Mouse (Mus musculus): ENCODE results near the gene Gm42878.

Gm42878 gene

GRCm38 (mm10) chr5:121500719-121501118 lies 44.6 kb downstream of the Gm42878 start:
- no peak for DNase-seq (ENCODE audit: low spot score)

GRCm38 (mm10) chr5:121493305-121493704 lies 52.0 kb downstream of the Gm42878 start:
- no peak for DNase-seq (ENCODE audit: low spot score)

- no peak for DNase-seq (ENCODE audit: low spot score)
These were observed 60.5 kb downstream of the Gm42878 start for GRCm38 (mm10) chr5:121484801-121485200.

DNA sequence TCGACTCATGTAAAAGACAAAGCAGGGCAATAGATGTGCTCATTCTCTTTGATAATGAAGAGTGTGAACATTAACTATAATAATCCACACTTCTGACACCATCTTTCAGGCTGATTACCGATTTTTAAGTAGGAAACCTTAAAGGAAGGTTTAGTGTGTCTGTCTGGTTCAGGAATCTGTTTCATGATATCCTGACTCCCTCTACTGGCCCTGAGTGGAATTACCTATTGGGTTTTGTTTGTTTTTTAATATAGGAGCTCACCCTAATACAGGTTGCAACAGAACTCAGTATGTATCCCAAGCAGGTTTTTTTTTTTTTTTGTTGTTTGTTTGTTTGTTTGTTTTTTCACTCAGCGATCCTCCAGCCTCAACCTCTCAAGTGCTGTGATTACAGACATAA lies 67.6 kb downstream of the Gm42878 start:
- peak; percentile 34 for DNase-seq (ENCODE audit: low spot score)

GRCm38 (mm10) chr5:121476040-121476439 lies 69.2 kb downstream of the Gm42878 start:
- DNase-seq (ENCODE audit: low spot score) = no peak

DNA sequence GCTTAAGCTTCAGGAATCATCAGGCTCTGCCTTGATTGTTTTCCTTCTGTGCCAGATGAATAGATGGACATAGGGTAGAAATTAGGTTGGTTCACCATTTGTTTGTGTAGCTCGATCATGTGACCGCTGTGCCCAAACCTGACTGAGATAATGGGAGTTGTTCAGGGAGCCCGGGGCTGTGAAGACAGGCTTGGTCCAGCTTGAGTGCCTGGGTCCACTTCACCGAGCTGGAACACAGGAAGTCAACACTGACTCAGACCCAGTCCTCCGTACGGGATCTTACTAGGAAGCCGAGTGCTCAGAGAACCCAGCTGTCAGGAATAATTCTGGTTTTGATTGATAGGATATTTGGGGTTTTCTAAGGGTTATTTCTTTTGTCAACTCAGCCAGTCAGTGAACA lies 70.7 kb downstream of the Gm42878 start:
- no peak for DNase-seq (ENCODE audit: low spot score)

- no peak for DNase-seq (ENCODE audit: low spot score)
These were observed 72.9 kb downstream of the Gm42878 start for GRCm38 (mm10) chr5:121472411-121472810.

GRCm38 (mm10) chr5:121469566-121469965 lies 75.7 kb downstream of the Gm42878 start:
- DNase-seq (ENCODE audit: low spot score) = no peak

Data from ovary, postnatal 14 days (tissue).